Mouse (Mus musculus): ENCODE measurements around the gene Olfr324. TPM values are rescaled to one million over a fixed set of nuclear protein-coding genes. Genes with fewer than 3 reads are reported as not detected.

Olfr324 gene
- not detected in 2 replicates for polyA plus RNA-seq (2012; rRNA removed)

DNA sequence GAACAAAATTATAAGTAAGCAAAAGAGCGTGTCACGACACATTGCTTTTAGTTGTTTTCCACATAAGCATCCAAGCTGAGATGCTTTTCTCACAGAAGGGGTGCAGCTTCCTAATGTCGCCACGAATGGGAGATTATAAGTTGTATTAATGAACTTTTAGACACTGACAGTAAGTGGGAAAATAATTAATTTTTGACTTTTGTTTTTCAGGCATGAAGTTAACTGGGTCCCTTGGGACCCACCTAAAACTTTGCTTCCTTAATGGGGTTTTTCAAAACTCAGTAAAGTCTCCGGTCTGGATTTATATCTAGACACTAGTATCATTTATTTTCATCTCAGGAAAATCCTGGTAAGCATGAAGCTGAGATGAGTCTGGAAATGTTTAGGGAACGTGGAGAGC is at the start of gene Olfr324:
TSS of gene Olfr324 (plus strand) at position 301 of the 400 bp plus-strand sequence.
- DNase-seq (ENCODE audit: low read depth): no peak

DNA sequence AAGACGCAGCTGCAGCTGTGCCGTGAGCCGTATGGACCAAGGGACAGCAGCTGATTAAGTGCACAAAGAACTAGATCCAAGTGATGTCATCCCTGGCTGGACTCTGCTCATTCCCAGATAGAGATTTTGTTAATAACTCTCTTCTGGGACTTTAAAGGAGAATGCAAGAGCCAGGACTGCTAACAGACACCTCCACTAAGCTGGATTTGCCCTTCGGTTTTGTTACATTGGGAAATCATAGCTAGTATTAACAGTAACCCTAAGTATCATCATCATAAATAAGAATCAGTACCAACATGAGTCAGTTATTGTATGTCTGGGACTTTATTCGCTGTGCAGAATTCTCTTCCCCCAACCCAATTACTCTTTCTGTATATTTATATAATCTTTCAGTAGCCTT is 48.6 kb upstream of the Olfr324 start, which contains the start of gene Olfr329-ps:
TSS of gene Olfr329-ps (minus strand) at position 101 of the 400 bp plus-strand sequence.
- DNase-seq (ENCODE audit: low read depth): no peak

DNA sequence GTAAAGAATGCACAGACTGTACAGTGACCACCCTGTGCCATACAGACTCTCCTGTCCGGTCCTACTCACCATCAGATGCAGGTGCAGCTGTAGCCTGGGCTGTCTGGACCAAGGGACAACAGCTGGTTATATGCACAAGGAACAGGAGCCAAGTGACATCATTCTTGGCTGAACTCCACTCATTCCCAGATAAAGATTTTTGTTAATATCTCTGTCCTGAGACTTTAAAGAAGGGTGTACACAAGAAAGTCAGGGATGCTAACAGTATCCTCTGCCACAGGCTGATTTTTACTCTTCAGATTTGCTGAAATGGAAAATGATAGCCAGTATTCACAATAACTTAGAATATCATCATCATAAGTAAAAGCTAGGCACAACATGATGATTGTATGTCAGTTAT is 39.4 kb upstream of the Olfr324 start, which contains the start of gene Olfr328:
TSS of gene Olfr328 (minus strand) at position 101 of the 400 bp plus-strand sequence.
- DNase-seq (ENCODE audit: low read depth): no peak

DNA sequence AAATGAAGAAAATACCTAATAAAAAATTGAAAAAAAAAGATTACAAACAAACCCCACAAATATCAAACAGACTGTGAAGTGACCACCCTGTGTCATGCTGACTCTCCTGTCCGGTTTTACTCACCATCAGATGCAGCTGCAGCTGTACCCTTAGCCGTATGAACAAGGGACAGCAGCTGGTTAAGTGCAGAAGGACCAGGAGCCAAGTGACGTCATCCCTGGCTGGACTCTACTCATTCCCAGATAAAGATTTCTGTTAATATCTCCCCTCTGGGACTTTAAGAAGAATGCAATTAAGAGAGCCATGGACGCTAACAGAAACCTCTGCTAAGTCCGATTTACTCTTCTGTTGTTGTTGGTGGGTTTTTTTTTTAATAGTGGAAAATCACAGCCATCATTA is 24.5 kb upstream of the Olfr324 start, which contains the start of gene Olfr224:
TSS of gene Olfr224 (minus strand) at position 149 of the 400 bp plus-strand sequence.
- DNase-seq (ENCODE audit: low read depth): no peak

DNA sequence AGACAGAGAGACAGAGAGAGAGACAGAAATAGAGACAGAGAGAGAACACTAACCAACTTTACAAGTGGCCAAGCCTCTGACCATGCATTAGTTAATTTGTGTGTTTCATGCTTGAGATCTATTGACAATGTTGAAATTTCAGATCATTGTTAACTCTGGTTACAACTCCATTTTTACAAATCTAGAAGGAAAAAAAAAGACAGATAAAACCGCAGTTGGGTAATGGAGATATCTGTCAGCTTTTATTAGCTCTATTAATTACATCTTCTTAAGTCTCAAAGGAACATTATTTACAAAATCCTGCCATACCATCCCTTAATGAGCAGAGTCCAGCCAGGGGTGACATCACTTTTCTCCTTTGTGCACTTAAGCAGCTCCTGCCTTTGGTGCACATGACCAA is 17.5 kb upstream of the Olfr324 start, which contains the start of gene Olfr325:
TSS of gene Olfr325 (plus strand) at position 301 of the 400 bp plus-strand sequence.
- no peak for DNase-seq (ENCODE audit: low read depth)

DNA sequence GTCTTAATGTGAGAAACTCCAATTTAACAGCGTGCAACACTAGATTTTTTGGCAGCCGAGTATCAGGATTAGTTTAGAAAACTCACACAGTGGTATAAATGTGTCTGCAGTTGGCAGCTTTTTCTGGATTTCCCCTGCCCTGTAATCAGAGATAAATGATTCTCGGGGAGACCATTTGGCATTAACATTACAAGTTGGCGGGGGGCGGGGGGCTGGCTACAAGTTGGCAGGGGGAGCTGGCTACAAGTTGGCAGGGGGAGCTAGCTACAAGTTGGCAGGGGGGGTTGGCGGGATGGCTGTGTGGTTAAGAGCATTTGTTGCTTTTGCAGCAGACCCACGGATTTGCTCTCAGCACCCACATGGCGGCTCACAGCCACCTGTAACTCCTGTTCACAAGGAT is 16.3 kb upstream of the Olfr324 start:
- no peak for DNase-seq (ENCODE audit: low read depth)

DNA sequence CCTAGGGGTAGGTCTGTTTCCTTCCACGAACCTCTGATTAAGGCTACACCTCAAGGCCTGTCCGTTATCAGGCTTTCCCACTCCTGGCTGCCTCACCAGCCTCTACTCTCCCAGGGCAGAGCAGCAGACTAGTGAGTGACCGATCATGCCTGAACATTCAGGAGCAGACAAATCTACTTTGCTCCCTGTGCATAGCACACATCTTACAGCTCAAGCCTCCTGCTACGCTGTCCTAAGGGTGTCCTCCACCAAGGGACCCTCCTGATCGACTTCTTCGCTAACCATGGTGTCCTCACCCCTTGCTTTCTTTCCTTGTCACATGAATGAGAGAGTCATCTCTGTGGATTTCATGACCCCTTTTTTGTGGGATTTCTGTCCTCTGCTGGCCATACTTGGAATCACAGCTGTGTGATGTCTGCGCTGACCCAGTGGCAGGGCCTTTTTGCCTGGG is 7.0 kb upstream of the Olfr324 start:
- no peak for DNase-seq (ENCODE audit: low read depth)

DNA sequence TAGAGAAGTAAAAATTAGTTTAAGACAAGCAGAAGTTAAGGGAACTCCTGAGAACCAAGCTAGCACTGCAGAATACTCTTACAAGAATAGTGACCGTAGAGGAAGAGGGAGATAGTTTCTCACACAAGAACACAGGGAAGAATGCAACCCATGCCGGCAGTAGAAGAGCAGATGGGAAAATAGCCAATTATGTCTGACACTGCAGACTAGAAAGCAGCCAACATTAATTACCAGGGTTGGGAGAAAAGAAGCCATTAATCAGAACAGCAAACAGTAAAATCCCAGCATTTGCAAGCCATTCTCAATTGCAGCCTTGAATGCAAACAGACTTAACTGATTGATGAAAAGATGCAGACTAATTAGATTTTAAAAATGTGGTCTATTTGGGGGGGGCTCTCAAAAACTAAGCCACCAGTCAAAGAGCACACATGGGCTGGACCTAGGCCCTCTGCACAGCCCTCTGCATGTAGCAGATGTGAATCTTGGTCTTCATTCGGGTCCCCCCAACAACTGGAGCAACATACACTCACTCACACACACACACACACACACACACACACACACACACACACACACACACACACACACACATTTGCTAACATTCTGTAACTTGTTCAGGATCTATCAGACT is 6.2 kb upstream of the Olfr324 start:
- no peak for DNase-seq (ENCODE audit: low read depth)

DNA sequence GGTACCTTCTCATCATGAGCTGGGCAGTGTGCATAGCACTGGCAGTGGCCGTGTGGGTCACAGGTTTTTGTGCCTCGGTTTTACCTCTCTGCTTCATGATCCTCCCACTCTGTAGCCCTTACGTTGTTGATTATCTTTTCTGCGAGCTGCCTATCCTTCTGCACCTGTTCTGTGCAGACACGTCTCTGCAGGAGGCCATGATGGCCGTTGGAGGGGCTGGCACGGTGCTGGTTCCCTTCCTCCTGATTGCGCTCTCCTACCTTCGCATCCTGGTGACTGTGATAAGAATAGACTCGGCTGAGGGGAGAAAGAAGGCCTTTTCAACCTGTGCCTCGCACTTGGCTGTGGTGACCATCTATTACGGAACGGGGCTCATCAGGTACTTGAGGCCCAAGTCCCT is 2.9 kb downstream of the Olfr324 start:
- DNase-seq (ENCODE audit: low read depth): no peak

DNA sequence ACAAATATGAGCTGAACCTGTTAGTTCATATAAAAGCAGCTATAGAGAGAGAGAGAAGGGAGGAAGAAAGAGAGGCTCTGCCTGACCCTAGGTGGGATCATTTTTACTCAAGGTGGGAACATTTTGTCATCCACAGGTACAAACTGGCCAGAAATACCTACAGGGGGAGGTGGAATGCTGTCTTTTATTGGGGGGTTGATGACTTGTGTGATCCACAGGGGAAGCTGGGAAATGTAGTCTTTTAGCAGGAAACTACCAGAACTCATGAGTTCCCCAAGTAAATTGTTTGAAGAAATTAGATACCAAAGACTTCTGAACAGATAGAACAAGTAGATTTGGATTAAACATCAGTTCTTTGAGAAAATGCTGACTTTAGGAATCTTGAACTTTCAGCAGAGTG is 7.1 kb downstream of the Olfr324 start:
- DNase-seq (ENCODE audit: low read depth): no peak

DNA sequence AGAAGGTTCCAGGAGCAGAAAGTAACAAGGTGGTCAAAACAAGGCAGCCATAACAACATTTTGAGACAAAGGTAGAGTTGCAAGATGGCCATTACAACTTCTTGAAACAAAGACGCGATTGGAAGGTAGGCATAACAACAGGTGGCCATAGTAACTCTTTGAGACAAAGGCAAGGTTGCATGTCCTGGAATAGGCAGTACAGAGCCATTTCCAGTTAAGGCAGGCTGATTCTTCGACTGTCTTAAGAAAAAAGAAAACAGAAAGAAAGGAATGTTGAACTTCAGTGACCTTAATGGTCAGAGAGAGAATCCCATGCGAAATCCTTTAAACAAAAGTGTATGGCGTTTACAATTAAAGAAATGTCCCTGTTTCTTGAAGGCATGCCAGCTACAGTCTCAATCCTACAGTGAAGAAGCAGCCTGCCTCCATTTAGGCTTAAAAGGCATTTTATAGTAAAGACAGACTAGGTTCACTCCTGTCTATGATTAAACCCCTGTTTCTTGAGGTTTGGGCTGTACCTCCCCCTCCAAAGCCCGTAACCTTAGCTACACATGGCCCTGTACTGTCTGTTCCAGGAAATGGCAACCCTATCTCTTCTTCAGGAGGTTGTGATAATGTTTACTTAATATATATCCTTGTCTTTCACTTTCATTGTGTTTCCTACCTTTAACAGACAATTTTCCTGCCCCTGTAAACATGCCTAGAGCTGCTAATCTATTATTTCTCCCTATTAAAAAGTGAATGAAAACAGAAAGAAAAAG is 8.1 kb downstream of the Olfr324 start:
- no peak for DNase-seq (ENCODE audit: low read depth)

DNA sequence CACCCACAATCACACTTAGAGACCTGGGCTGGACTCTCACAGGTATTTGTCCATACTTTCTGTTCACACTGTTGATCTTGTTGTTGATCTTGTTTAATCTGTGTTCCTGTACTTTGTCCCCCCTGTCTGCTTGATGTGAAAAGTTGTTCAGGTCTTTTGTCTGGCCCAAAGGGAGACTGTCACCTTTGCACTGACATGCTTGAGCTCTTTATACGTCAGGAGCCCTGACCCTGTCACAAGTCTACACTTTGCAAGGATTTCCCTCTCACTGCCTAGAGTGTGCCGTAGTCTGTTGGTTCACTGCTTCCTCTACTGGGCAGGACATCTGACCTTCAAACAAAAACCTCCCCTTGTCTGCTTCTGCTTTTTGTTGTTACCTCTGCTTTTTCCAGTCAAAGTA is 9.8 kb downstream of the Olfr324 start:
- no peak for DNase-seq (ENCODE audit: low read depth)

DNA sequence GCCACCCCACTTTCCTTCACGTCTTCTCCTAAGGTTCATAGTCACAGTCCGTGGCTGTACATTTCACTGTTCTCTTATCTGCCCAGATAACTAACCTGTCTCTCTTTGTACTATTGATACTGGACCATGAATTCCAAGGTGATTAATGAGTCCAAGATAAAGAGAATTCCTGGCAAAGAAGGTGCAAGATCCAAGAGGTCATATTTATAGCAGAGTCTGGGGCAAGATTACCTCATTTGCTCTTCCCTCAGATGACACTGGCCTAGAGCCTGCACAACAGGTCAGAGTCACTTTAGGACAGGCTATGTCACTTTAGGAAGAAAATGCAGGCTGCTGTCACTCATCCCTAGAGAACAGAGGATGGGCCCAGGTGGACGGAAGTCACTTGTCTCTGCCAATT is 10.3 kb downstream of the Olfr324 start:
- DNase-seq (ENCODE audit: low read depth): no peak

DNA sequence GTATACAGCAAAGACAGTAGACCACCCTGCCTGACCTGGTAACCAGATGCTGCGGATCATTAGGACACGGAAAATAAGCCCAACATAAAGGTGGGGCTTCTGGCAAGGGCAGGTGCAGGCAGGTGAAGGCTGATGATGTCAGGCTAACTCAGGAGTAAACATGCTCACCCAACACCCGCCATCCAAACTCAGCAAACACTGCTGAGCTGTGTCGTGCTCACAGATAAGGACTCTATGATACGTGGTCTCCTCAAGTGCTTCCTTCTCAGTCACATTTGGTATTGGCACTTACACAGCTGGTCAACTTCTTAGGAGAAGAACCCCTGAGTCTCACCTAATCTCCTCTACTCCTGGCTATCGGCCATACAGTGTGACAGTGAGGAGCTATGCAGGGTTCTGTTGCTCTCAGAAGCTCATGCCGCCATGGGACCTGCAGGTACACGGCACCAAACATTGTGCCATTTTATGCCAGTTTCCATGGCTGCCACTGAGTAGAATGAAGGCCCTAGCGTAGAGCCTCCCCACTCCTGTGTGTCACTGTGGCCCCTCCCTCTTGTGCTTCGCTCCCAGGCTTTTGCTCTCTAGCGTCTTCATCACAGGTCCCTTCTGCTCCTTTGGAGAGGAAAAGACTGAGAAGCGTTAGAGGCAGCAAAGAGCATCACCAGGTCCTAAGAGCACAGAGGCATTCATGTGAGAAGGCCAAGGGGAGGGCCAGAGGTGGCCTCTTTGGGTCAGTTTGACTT is 11.4 kb downstream of the Olfr324 start:
- no peak for DNase-seq (ENCODE audit: low read depth)

DNA sequence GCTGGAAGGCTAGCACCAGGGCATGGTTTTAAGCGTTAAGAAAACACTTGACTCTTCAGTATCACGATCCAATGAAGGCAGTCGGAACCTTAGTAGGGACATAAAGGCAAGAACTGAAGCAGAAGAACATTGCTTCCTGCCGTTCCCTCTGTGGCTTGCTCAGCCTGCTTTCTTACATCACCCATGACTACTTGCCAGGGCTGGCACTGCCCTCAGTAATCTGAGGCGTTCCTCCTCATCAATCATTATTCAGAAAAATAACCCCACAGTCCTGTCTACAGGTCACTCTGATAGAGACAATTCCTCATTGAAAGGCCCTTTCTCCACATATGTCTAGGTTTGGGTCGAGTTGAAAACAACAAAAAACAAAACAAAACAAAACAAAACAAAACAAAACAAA is 12.1 kb downstream of the Olfr324 start:
- no peak for DNase-seq (ENCODE audit: low read depth)

DNA sequence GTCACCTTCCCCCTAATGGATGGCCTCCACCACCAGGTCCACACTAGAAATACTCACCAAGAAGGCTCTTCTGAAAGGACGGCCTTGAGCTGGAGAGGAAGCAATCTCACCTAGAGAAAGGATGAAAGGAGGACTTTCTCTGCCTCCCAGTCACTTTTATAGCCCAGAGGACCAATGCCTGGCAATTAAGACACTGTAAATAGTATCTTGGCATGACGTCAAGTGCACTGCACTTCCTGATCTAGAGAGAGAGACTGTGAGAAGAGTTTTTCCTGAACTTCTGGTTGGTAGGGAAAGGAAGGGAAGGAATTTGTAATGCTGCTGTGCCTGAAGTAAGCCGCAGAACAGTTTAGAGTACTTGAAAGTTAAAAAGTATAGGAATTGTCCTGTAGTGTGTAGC is 18.4 kb downstream of the Olfr324 start:
- DNase-seq (ENCODE audit: low read depth): no peak

DNA sequence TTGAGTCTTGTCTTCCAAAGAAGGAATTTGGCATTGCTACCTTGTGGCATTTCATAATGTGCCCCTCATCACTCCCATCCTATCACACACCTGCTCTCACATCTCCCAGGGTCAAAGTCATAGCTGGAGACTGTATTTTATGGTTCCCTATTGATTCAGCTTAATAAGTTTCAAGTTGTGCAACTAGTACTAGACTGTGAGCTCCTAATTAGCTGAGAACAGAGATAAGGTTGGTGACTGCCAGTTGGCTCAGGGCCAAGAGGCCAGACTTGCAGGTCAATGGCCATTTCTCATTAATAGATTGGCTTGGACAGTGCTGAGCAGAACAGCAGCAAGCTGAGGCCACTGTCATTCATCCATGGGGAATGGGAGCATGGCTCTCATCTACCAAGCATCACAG is 19.6 kb downstream of the Olfr324 start:
- no peak for DNase-seq (ENCODE audit: low read depth)

DNA sequence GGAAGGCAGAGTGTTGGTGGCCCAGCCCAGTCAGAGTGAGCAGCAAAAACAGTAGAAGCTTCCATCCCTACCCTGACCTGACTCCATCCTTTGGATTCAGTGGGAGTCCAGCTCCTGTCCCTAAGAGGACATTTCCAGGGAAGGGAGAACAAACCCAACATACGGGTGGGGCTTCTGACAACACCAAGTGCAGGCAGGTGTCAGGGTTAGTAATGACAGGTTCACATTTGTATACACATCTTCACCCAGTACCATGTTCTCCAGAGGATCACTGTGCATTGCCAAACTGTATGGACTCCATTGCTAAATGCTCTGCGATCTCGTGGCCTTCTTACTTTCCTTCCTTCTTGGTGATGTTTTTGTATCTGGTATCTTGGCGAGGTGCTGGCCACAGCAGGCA is 21.1 kb downstream of the Olfr324 start, which contains the start of gene 2210407C18Rik:
TSS of gene 2210407C18Rik (minus strand) at position 101 of the 400 bp plus-strand sequence.
- DNase-seq (ENCODE audit: low read depth): no peak

DNA sequence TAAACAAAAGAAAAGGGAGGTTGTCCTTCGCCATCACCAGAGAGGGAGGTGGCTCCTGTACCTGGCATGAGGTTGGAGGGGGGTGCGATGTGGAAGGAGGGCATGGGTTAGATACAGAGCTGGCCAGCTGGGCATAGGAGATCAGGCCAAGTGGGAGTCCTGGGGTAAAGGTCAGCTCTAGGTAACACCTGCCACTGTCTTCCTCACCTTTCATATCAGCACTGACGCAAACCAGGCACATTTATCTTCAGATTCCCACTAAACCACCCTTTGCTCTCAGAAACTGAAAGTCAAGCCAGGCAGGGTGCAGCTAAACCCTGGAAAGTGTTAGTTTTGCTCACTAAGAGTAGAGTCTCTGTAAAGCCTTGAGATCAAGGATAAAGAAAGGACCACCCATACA is 23.5 kb downstream of the Olfr324 start:
- no peak for DNase-seq (ENCODE audit: low read depth)

DNA sequence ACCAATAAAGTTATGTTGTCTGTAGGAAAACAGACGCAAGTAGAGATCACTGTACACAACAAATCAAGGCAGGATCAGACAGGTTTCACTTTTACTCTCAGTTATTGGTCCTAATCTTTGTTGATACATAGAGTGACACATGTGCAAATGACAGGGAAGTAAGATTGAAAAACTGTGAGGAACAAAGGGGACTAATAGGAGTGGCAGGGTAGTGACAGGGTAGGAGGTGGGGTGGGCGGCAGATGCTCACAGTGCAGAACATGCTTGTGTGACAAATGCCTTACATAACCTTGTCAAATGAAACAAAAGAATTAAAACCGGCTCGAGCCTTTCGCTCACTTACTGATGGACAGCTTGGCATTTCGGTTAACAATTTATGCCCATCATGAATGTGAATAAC is 23.9 kb downstream of the Olfr324 start:
- no peak for DNase-seq (ENCODE audit: low read depth)

DNA sequence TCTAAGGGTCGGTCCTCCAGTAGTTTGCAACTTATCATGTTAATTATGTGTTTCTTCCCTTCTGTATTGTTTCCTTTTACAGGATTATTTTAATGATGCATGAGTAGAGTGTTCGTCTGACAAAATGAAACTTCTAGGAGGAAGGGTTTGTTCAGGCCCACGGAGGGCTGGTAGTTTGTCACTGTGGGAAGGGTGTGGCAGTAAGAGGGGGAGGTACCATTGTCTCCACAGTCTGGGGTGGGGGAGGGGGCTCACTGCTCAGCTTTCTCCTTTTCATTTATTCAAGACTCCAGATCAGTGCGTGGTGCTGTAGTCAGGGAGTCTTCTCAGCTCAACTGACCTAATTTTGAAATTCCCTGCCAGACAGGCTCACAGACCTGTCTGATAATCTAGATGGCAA is 31.2 kb downstream of the Olfr324 start:
- DNase-seq (ENCODE audit: low read depth): no peak

DNA sequence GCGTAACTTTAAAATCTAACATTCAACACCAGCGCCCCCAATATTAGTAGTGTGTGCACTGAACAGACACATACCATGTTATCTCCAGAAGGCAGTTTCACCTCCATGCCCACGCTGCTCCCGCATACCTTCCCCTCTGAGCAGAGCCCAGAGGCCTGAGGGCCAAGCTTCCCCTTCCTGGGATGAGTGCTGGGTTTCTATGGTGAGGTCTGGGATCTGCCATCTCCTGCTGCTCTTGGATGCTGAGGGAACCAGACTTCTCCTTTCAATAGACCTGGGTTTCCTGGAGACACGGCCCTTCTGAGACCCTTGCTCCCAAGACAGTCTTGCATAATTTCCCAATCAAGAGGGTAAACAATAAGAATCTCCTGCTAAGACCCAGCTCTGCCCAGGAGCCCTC is 35.5 kb downstream of the Olfr324 start, which contains the start of gene Olfr323:
TSS of gene Olfr323 (minus strand) at position 101 of the 400 bp plus-strand sequence.
- no peak for DNase-seq (ENCODE audit: low read depth)
